Mouse (Mus musculus) kidney, adult 2 months (tissue): Measurements from ENCODE around the gene Plxnb1.

Experiments
- CTCF ChIP-seq: fragments of 200-500 bp; conservative IDR thresholded peaks from 2 replicates; pipeline ENCODE4 v1.5.1; 2011; ENCODE audit warnings: low read depth, mild to moderate bottlenecking, control low read depth, low read length, moderate library complexity, mixed read lengths; ENCODE audit not compliant: insufficient read depth, insufficient read length
- POLR2A ChIP-seq: fragments of 200-500 bp; IDR thresholded peaks from one replicate; pipeline ENCODE4 v1.6.1; 2011; ENCODE audit warnings: low read depth, low read length, control low read depth

DNA sequence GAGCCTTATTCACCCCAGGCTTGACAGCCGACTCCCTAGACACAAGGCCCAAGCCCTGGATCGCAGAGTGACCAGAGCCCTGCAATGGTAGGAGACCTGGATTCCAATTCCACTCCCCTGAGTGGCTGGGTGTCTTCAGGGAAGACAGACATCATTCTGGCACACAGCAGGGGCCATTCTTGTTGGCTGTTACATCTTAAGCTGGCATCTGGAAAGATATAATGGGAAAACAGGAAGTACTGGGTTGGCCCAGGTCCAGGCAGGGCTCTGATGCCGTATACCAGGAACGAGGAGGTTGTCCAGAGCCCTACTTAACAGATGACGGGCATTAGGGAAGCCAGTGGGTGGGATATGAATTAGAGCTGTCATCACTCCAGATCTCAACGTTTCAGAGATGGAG is 28.1 kb downstream of the Plxnb1 start:
- TF ChIP-seq POLR2A = no peak
- TF ChIP-seq CTCF = no peak
